Mouse (Mus musculus) left cerebral cortex, postnatal 25 days (tissue): ENCODE data around the gene Dlst. TPM values are rescaled to one million over a fixed set of nuclear protein-coding genes. Genes with fewer than 3 reads are reported as not detected.

Experiments
- DNase-seq, 2 experiments: peaks; one replicate each; pipeline ENCODE4 v3.0.0; 2022; ENCODE audit warnings: low spot score in 2 of 2, mixed read lengths in 1 of 2
- intact Hi-C: fragments of 180-260 bp; cut with DNase I; formaldehyde crosslinking; loops from one replicate; pipeline ENCODE4 v1.15.1; 2025
- total RNA-seq, 2 experiments: library from RNA; stranded (reverse); gene quantifications; 2 replicates each; pipeline ENCODE4 v1.2.3; 2021

Gene Dlst
- total RNA-seq, 2 experiments from 2014 or later: 157 TPM

- intact Hi-C loops: no loop called here
Measured at GRCm38 (mm10) chr12:85175926-85176845, 65.6 kb downstream of the Dlst start.

GRCm38 (mm10) chr12:85176846-85177523, 66.4 kb downstream of the Dlst start:
- DNase-seq: no peak
- intact Hi-C loops: no loop called here

More at GRCm38 (mm10) chr12:85175926-85176845, 65.6 kb downstream of the Dlst start:
- DNase-seq: no peak

- intact Hi-C loops: no loop called here
- DNase-seq: no peak
Measured at GRCm38 (mm10) chr12:85177740-85178239, 67.2 kb downstream of the Dlst start, which contains the start of gene Pgf. TSS of gene Pgf (minus strand) at chr12:85177790.

GRCm38 (mm10) chr12:85178294-85178693, 67.7 kb downstream of the Dlst start:
- intact Hi-C loops: no loop called here
- DNase-seq: no peak

- DNase-seq: peak in 1 of 2 experiments; percentile 8
- intact Hi-C loops: no loop called here
Measured at GRCm38 (mm10) chr12:85181475-85182344, 71.1 kb downstream of the Dlst start.

- intact Hi-C loops: no loop called here
- DNase-seq: no peak
Measured at GRCm38 (mm10) chr12:85182345-85182643, 71.7 kb downstream of the Dlst start.

GRCm38 (mm10) chr12:85182898-85183297, 72.3 kb downstream of the Dlst start:
- intact Hi-C loops: no loop called here
- DNase-seq: no peak

- intact Hi-C loops: no loop called here
- DNase-seq: no peak
Measured at GRCm38 (mm10) chr12:85184118-85184517, 73.5 kb downstream of the Dlst start.

Other genes starting within 250 kb of the Dlst start
- under 1 TPM; 0.32 to 0.60 TPM for gene Ltbp2, start 234.3 kb upstream of the Dlst start, total RNA-seq
- 10 to 100 TPM; 28.6 to 38.3 TPM for gene Fcf1, start 139.9 kb upstream of the Dlst start, total RNA-seq
- 100 to 1,000 TPM; 101 to 120 TPM for gene Arel1, start 139.9 kb upstream of the Dlst start, total RNA-seq
- 100 to 1,000 TPM; 111 to 126 TPM for gene Ylpm1, start 114.5 kb upstream of the Dlst start, total RNA-seq
- gene Prox2, start 74 bp upstream of the Dlst start, total RNA-seq: 1 to 10 TPM; 1.3 to 1.4 TPM
- gene Rps6kl1, start 40.4 kb downstream of the Dlst start, total RNA-seq: 10 to 100 TPM; 31.8 to 35.5 TPM
- 1 to 10 TPM; 1.7 to 2.8 TPM for gene Pgf, start 67.0 kb downstream of the Dlst start, total RNA-seq
- 10 to 100 TPM; 59.8 to 76.8 TPM for gene Eif2b2, start 108.6 kb downstream of the Dlst start, total RNA-seq
- 10 to 100 TPM; 14.9 to 18.4 TPM for gene Mlh3, start 159.8 kb downstream of the Dlst start, total RNA-seq
- gene Acyp1, start 177.6 kb downstream of the Dlst start, total RNA-seq: 10 to 100 TPM; 31.6 to 35.9 TPM
- gene Zc2hc1c, start 177.8 kb downstream of the Dlst start, total RNA-seq: 1 to 10 TPM; 1.9 to 2.0 TPM
- 10 to 100 TPM; 27.8 to 29.6 TPM for gene Nek9, start 228.5 kb downstream of the Dlst start, total RNA-seq